Mouse (Mus musculus): ENCODE data around the gene Capn11. TPM values are rescaled to one million over a fixed set of nuclear protein-coding genes. Genes with fewer than 3 reads are reported as not detected.

The Capn11 gene
- polyA plus RNA-seq, 1 experiment from 2014 or later: 0.52 TPM

GRCm38 (mm10) chr17:45698368-45698767 lies 39.2 kb upstream of the Capn11 start:
- WGBS: 94% methylated on average over 6 of the region's 6 CpGs
- no peaks in the 10 kb centered on the region for H3K9me3 ChIP-seq (ENCODE audit: control insufficient read depth, low read length)

GRCm38 (mm10) chr17:45696981-45697380 lies 37.9 kb upstream of the Capn11 start:
- H3K9me3 ChIP-seq (ENCODE audit: control insufficient read depth, low read length): no peaks in the 10 kb centered on the region
- no peak overlapping the region for H3K4me3 ChIP-seq (ENCODE audit: low read depth, low read length)
- H3K9ac ChIP-seq (ENCODE audit: low read length): no peak overlapping the region
- H3K4me2 ChIP-seq: no peak overlapping the region
- ATAC-seq (ENCODE audit: low FRiP score) (no peak), DNase-seq (ENCODE audit: low spot score, missing footprints) (no peak)
- H3K4me1 ChIP-seq (ENCODE audit: control insufficient read depth, insufficient read depth, low read length): peaks cover 5% of the 10 kb centered on the region; the same call in 1 of the 2 replicates
- no peak overlapping the region for H3K27ac ChIP-seq (ENCODE audit: low read depth, low read length)
- 0 out of 2 replicates have a peak, but pooled peaks cover 4% of the 10 kb centered on the region for H3K36me3 ChIP-seq (ENCODE audit: control insufficient read depth, insufficient read depth, low read length)
- H3K27me3 ChIP-seq (ENCODE audit: control insufficient read depth, insufficient read depth, low read length): no peaks in the 10 kb centered on the region
- 85% methylated on average over 9 of the region's 9 CpGs for WGBS

More at GRCm38 (mm10) chr17:45698368-45698767, 39.2 kb upstream of the Capn11 start:
- H3K27ac ChIP-seq (ENCODE audit: low read depth, low read length): no peak overlapping the region
- peaks cover 5% of the 10 kb centered on the region; the same call in 1 of the 2 replicates for H3K4me1 ChIP-seq (ENCODE audit: control insufficient read depth, insufficient read depth, low read length)
- H3K9ac ChIP-seq (ENCODE audit: low read length): no peak overlapping the region
- ATAC-seq (ENCODE audit: low FRiP score): no peak
- no peak for DNase-seq (ENCODE audit: low spot score, missing footprints)
- no peak overlapping the region for H3K4me2 ChIP-seq
- H3K27me3 ChIP-seq (ENCODE audit: control insufficient read depth, insufficient read depth, low read length): no peaks in the 10 kb centered on the region
- 0 out of 2 replicates have a peak, but pooled peaks cover 4% of the 10 kb centered on the region for H3K36me3 ChIP-seq (ENCODE audit: control insufficient read depth, insufficient read depth, low read length)
- H3K4me3 ChIP-seq (ENCODE audit: low read depth, low read length): no peak overlapping the region

- WGBS: 79% methylated on average over 23 of the region's 23 CpGs
- Histone ChIP-seq H3K27me3 (ENCODE audit: control insufficient read depth, insufficient read depth, low read length) (no peaks in the 10 kb centered on the region), H3K4me2 (no peak overlapping the region), H3K4me1 (ENCODE audit: control insufficient read depth, insufficient read depth, low read length) (no peaks in the 10 kb centered on the region), H3K27ac (ENCODE audit: low read depth, low read length) (no peak overlapping the region), H3K36me3 (ENCODE audit: control insufficient read depth, insufficient read depth, low read length) (0 out of 2 replicates have a peak, but pooled peaks cover 4% of the 10 kb centered on the region), H3K9me3 (ENCODE audit: control insufficient read depth, low read length) (no peaks in the 10 kb centered on the region), H3K9ac (ENCODE audit: low read length) (no peak overlapping the region), H3K4me3 (ENCODE audit: low read depth, low read length) (no peak overlapping the region)
- ATAC-seq (ENCODE audit: low FRiP score) (no peak), DNase-seq (ENCODE audit: low spot score, missing footprints) (no peak)
Observed at GRCm38 (mm10) chr17:45695227-45696120, 36.3 kb upstream of the Capn11 start.

- Histone ChIP-seq H3K27me3 (ENCODE audit: control insufficient read depth, insufficient read depth, low read length) (no peaks in the 10 kb centered on the region), H3K36me3 (ENCODE audit: control insufficient read depth, insufficient read depth, low read length) (0 out of 2 replicates have a peak, but pooled peaks cover 4% of the 10 kb centered on the region), H3K4me3 (ENCODE audit: low read depth, low read length) (no peak overlapping the region), H3K4me1 (ENCODE audit: control insufficient read depth, insufficient read depth, low read length) (no peaks in the 10 kb centered on the region), H3K9me3 (ENCODE audit: control insufficient read depth, low read length) (no peaks in the 10 kb centered on the region), H3K4me2 (no peak overlapping the region), H3K27ac (ENCODE audit: low read depth, low read length) (no peak overlapping the region), H3K9ac (ENCODE audit: low read length) (no peak overlapping the region)
- ATAC-seq (ENCODE audit: low FRiP score) (no peak), DNase-seq (ENCODE audit: low spot score, missing footprints) (no peak)
- WGBS: 88% methylated on average over 18 of the region's 18 CpGs
Observed at GRCm38 (mm10) chr17:45693812-45694565, 34.9 kb upstream of the Capn11 start.

- Histone ChIP-seq H3K36me3 (ENCODE audit: control insufficient read depth, insufficient read depth, low read length) (no peaks in the 10 kb centered on the region), H3K9ac (ENCODE audit: low read length) (no peak overlapping the region), H3K9me3 (ENCODE audit: control insufficient read depth, low read length) (no peaks in the 10 kb centered on the region), H3K4me2 (no peak overlapping the region), H3K27ac (ENCODE audit: low read depth, low read length) (no peak overlapping the region), H3K4me3 (ENCODE audit: low read depth, low read length) (no peak overlapping the region), H3K27me3 (ENCODE audit: control insufficient read depth, insufficient read depth, low read length) (no peaks in the 10 kb centered on the region), H3K4me1 (ENCODE audit: control insufficient read depth, insufficient read depth, low read length) (peaks cover 3% of the 10 kb centered on the region)
- 85% methylated on average over 5 of the region's 5 CpGs for WGBS
- DNase-seq (ENCODE audit: low spot score, missing footprints) (no peak), ATAC-seq (ENCODE audit: low FRiP score) (no peak)
Observed at GRCm38 (mm10) chr17:45692159-45692558, 33.0 kb upstream of the Capn11 start.

GRCm38 (mm10) chr17:45690044-45690443 lies 30.9 kb upstream of the Capn11 start:
- no peaks in the 10 kb centered on the region for H3K9me3 ChIP-seq (ENCODE audit: control insufficient read depth, low read length)
- no peak overlapping the region for H3K4me2 ChIP-seq
- WGBS: 91% methylated on average over 4 of the region's 4 CpGs
- H3K4me3 ChIP-seq (ENCODE audit: low read depth, low read length): no peak overlapping the region
- no peaks in the 10 kb centered on the region for H3K36me3 ChIP-seq (ENCODE audit: control insufficient read depth, insufficient read depth, low read length)
- peaks cover 10% of the 10 kb centered on the region for H3K4me1 ChIP-seq (ENCODE audit: control insufficient read depth, insufficient read depth, low read length)
- no peak overlapping the region for H3K27ac ChIP-seq (ENCODE audit: low read depth, low read length)
- no peak for DNase-seq (ENCODE audit: low spot score, missing footprints)
- no peak for ATAC-seq (ENCODE audit: low FRiP score)
- no peaks in the 10 kb centered on the region for H3K27me3 ChIP-seq (ENCODE audit: control insufficient read depth, insufficient read depth, low read length)
- H3K9ac ChIP-seq (ENCODE audit: low read length): no peak overlapping the region

GRCm38 (mm10) chr17:45689120-45689519 lies 30.0 kb upstream of the Capn11 start:
- WGBS: 89% methylated on average over 9 of the region's 9 CpGs

GRCm38 (mm10) chr17:45686716-45687115 lies 27.6 kb upstream of the Capn11 start, which contains the start of gene Tmem63b:
Gene Tmem63b, minus strand, starts transcription at chr17:45686905.
- 12% methylated on average over 12 of the region's 12 CpGs for WGBS
- H3K9ac ChIP-seq (ENCODE audit: low read length): peak within 1 kb of the TSS; percentile 77
- H3K4me1 ChIP-seq (ENCODE audit: control insufficient read depth, insufficient read depth, low read length): peaks cover 17% of the 10 kb centered on the region
- ATAC-seq (ENCODE audit: low FRiP score) (peak; percentile 2; the same call in 1 of the 2 replicates), DNase-seq (ENCODE audit: low spot score, missing footprints) (no peak)
- H3K4me3 ChIP-seq (ENCODE audit: low read depth, low read length): peak within 1 kb of the TSS; percentile 69
- H3K4me2 ChIP-seq: peak within 1 kb of the TSS; percentile 90
- no peaks in the 10 kb centered on the region for H3K27me3 ChIP-seq (ENCODE audit: control insufficient read depth, insufficient read depth, low read length)
- peak within 1 kb of the TSS; percentile 83 for H3K27ac ChIP-seq (ENCODE audit: low read depth, low read length)
- H3K36me3 ChIP-seq (ENCODE audit: control insufficient read depth, insufficient read depth, low read length): no peaks in the 10 kb centered on the region
- H3K9me3 ChIP-seq (ENCODE audit: control insufficient read depth, low read length): no peaks in the 10 kb centered on the region

More at GRCm38 (mm10) chr17:45689120-45689519, 30.0 kb upstream of the Capn11 start:
- peaks cover 17% of the 10 kb centered on the region for H3K4me1 ChIP-seq (ENCODE audit: control insufficient read depth, insufficient read depth, low read length)
- H3K9me3 ChIP-seq (ENCODE audit: control insufficient read depth, low read length): no peaks in the 10 kb centered on the region
- H3K4me2 ChIP-seq: no peak overlapping the region
- no peaks in the 10 kb centered on the region for H3K27me3 ChIP-seq (ENCODE audit: control insufficient read depth, insufficient read depth, low read length)
- no peak overlapping the region for H3K27ac ChIP-seq (ENCODE audit: low read depth, low read length)
- H3K36me3 ChIP-seq (ENCODE audit: control insufficient read depth, insufficient read depth, low read length): no peaks in the 10 kb centered on the region
- DNase-seq (ENCODE audit: low spot score, missing footprints): no peak
- H3K9ac ChIP-seq (ENCODE audit: low read length): no peak overlapping the region
- no peak for ATAC-seq (ENCODE audit: low FRiP score)
- no peak overlapping the region for H3K4me3 ChIP-seq (ENCODE audit: low read depth, low read length)
